Mouse (Mus musculus) liver, embryonic 15.5 days (tissue): ENCODE data around the gene Ercc6l2. TPM values are rescaled to one million over a fixed set of nuclear protein-coding genes. Genes with fewer than 3 reads are reported as not detected.

Experiments
- ATAC-seq: fragments of 200-750 bp; cut with Nextera tagmentation; 2 replicates; pipeline ENCODE4 v1.8.0; 2017; ENCODE audit warnings: moderate number of reproducible peaks, mild to moderate bottlenecking, moderate library complexity; ENCODE audit not compliant: insufficient read depth
- H3K27ac ChIP-seq: fragments of 300-500 bp; sonication (generic); replicated peaks from 2 replicates; pipeline ENCODE4 v1.5.1; 2015; ENCODE audit warnings: mild to moderate bottlenecking, inconsistent platforms
- H3K27me3 ChIP-seq: fragments of 300-500 bp; sonication (generic); 2 replicates; pipeline ENCODE4 v1.6.1; 2015; ENCODE audit warnings: mild to moderate bottlenecking, inconsistent platforms
- H3K36me3 ChIP-seq: fragments of 300-500 bp; sonication (generic); replicated peaks from 2 replicates; pipeline ENCODE4 v1.6.1; 2015; ENCODE audit warnings: moderate library complexity, mild to moderate bottlenecking, inconsistent platforms
- H3K4me1 ChIP-seq: fragments of 300-500 bp; sonication (generic); replicated peaks from 2 replicates; pipeline ENCODE4 v1.6.1; 2015; ENCODE audit warnings: inconsistent platforms
- H3K4me2 ChIP-seq: fragments of 300-500 bp; sonication (generic); 2 replicates; pipeline ENCODE4 v1.6.1; 2015; ENCODE audit warnings: moderate library complexity, mild to moderate bottlenecking, inconsistent platforms
- H3K4me3 ChIP-seq: fragments of 300-500 bp; sonication (generic); replicated peaks from 2 replicates; pipeline ENCODE4 v1.5.1; 2015; ENCODE audit warnings: mild to moderate bottlenecking, inconsistent platforms
- H3K9ac ChIP-seq: fragments of 300-500 bp; sonication (generic); 2 replicates; pipeline ENCODE4 v1.6.1; 2015; ENCODE audit warnings: moderate library complexity, mild to moderate bottlenecking, inconsistent platforms
- H3K9me3 ChIP-seq: fragments of 300-500 bp; sonication (generic); replicated peaks from 2 replicates; pipeline ENCODE4 v1.6.1; 2016; ENCODE audit warnings: inconsistent platforms
- WGBS: fragments of 180-500 bp; shearing (Covaris S2); methylation state at CpG from one replicate; pipeline ENCODE4 v1.1.7; 2015; ENCODE audit warnings: mixed read lengths; ENCODE audit not compliant: insufficient replicate concordance; 5-methylcytosine and 5-hydroxymethylcytosine counted together
- polyA plus RNA-seq: library from polyadenylated mRNA; unstranded; fragments of >200 nt; fragmentation: Nextera tagmentation; extraction: Ambion mirVana; gene quantifications from 2 replicates; pipeline ENCODE4 v1.2.1, GENCODE M21; 2015

Gene Ercc6l2
- polyA plus RNA-seq, 1 experiment from 2014 or later = 7.9 TPM

- Histone ChIP-seq H3K4me2 (no peak overlapping the region), H3K27ac (peak overlapping the region; percentile 51)
These were observed 71.5 kb downstream of the Ercc6l2 start for GRCm38 (mm10) chr13:63886429-63887052.

GRCm38 (mm10) chr13:63900679-63901302 lies 85.8 kb downstream of the Ercc6l2 start:
- Histone ChIP-seq H3K9ac (no peak overlapping the region), H3K36me3 (0 out of 2 replicates have a peak, but pooled peaks cover 6% of the 10 kb centered on the region), H3K4me2 (peak overlapping the region; percentile 50), H3K27me3 (no peaks in the 10 kb centered on the region), H3K4me3 (no peak overlapping the region), H3K4me1 (peaks cover 19% of the 10 kb centered on the region), H3K9me3 (no peaks in the 10 kb centered on the region), H3K27ac (no peak overlapping the region)
- 41% methylated on average over 12 of the region's 12 CpGs for WGBS
- no peak for ATAC-seq

More at GRCm38 (mm10) chr13:63886429-63887052, 71.5 kb downstream of the Ercc6l2 start:
- H3K36me3 ChIP-seq = peaks cover 8% of the 10 kb centered on the region; the same call in 1 of the 2 replicates
- H3K27me3 ChIP-seq = no peaks in the 10 kb centered on the region
- H3K9ac ChIP-seq = no peak overlapping the region
- H3K4me1 ChIP-seq = peaks cover 19% of the 10 kb centered on the region
- H3K4me3 ChIP-seq = no peak overlapping the region
- no peaks in the 10 kb centered on the region for H3K9me3 ChIP-seq
- 33% methylated on average over 3 of the region's 3 CpGs for WGBS
- ATAC-seq = peak; percentile 37

- 12% methylated on average over 17 of the region's 17 CpGs for WGBS
- Histone ChIP-seq H3K27me3 (no peaks in the 10 kb centered on the region), H3K27ac (no peak overlapping the region), H3K4me3 (no peak overlapping the region), H3K36me3 (0 out of 2 replicates have a peak, but pooled peaks cover 6% of the 10 kb centered on the region), H3K4me2 (peak overlapping the region; percentile 50), H3K9ac (no peak overlapping the region), H3K4me1 (peaks cover 19% of the 10 kb centered on the region), H3K9me3 (no peaks in the 10 kb centered on the region)
- ATAC-seq = no peak
These were observed 86.3 kb downstream of the Ercc6l2 start for GRCm38 (mm10) chr13:63901303-63901713.

- Histone ChIP-seq H3K9ac (no peak overlapping the region), H3K27ac (no peak overlapping the region), H3K4me3 (no peak overlapping the region), H3K9me3 (no peaks in the 10 kb centered on the region), H3K36me3 (0 out of 2 replicates have a peak, but pooled peaks cover 6% of the 10 kb centered on the region), H3K4me1 (peaks cover 19% of the 10 kb centered on the region), H3K27me3 (no peaks in the 10 kb centered on the region), H3K4me2 (peak overlapping the region; percentile 50)
- WGBS = 39% methylated on average over 28 of the region's 28 CpGs
- no peak for ATAC-seq
These were observed 86.9 kb downstream of the Ercc6l2 start for GRCm38 (mm10) chr13:63901714-63902597.

- Histone ChIP-seq H3K27ac (no peak overlapping the region), H3K4me1 (peaks cover 7% of the 10 kb centered on the region; the same call in 1 of the 2 replicates), H3K9ac (no peak overlapping the region), H3K4me3 (no peak overlapping the region), H3K27me3 (no peaks in the 10 kb centered on the region), H3K36me3 (no peaks in the 10 kb centered on the region), H3K4me2 (no peak overlapping the region), H3K9me3 (no peaks in the 10 kb centered on the region)
- WGBS = 63% methylated on average over 4 of the region's 4 CpGs
- ATAC-seq = no peak
These were observed 91.5 kb downstream of the Ercc6l2 start for GRCm38 (mm10) chr13:63906516-63906915.

- H3K4me3 ChIP-seq = no peak overlapping the region
- WGBS = 51% methylated on average over 4 of the region's 4 CpGs
- no peaks in the 10 kb centered on the region for H3K27me3 ChIP-seq
These were observed 92.4 kb downstream of the Ercc6l2 start for GRCm38 (mm10) chr13:63907437-63907836.

GRCm38 (mm10) chr13:63910141-63910804 lies 95.2 kb downstream of the Ercc6l2 start:
- no peak overlapping the region for H3K4me2 ChIP-seq
- WGBS = 53% methylated on average over 5 of the region's 5 CpGs
- no peak for ATAC-seq

More at GRCm38 (mm10) chr13:63907437-63907836, 92.4 kb downstream of the Ercc6l2 start:
- no peak overlapping the region for H3K9ac ChIP-seq
- H3K4me2 ChIP-seq = no peak overlapping the region
- H3K9me3 ChIP-seq = no peaks in the 10 kb centered on the region
- no peaks in the 10 kb centered on the region for H3K36me3 ChIP-seq
- no peak for ATAC-seq
- H3K4me1 ChIP-seq = no peaks in the 10 kb centered on the region; the same call in 1 of the 2 replicates
- H3K27ac ChIP-seq = no peak overlapping the region

GRCm38 (mm10) chr13:63911617-63912016 lies 96.6 kb downstream of the Ercc6l2 start:
- H3K9ac ChIP-seq = no peak overlapping the region
- H3K4me1 ChIP-seq = peaks cover 17% of the 10 kb centered on the region; the same call in 1 of the 2 replicates
- H3K27ac ChIP-seq = no peak overlapping the region
- H3K27me3 ChIP-seq = no peaks in the 10 kb centered on the region
- WGBS = 59% methylated on average over 3 of the region's 3 CpGs
- H3K4me3 ChIP-seq = no peak overlapping the region
- no peaks in the 10 kb centered on the region for H3K9me3 ChIP-seq
- H3K36me3 ChIP-seq = no peaks in the 10 kb centered on the region
- ATAC-seq = no peak
- H3K4me2 ChIP-seq = no peak overlapping the region

More at GRCm38 (mm10) chr13:63910141-63910804, 95.2 kb downstream of the Ercc6l2 start:
- H3K9me3 ChIP-seq = no peaks in the 10 kb centered on the region
- no peak overlapping the region for H3K27ac ChIP-seq
- H3K27me3 ChIP-seq = no peaks in the 10 kb centered on the region
- H3K4me3 ChIP-seq = no peak overlapping the region
- H3K4me1 ChIP-seq = peaks cover 4% of the 10 kb centered on the region; the same call in 1 of the 2 replicates
- no peak overlapping the region for H3K9ac ChIP-seq
- no peaks in the 10 kb centered on the region for H3K36me3 ChIP-seq

GRCm38 (mm10) chr13:63913136-63913535 lies 98.1 kb downstream of the Ercc6l2 start:
- 73% methylated on average over 6 of the region's 6 CpGs for WGBS
- Histone ChIP-seq H3K27ac (no peak overlapping the region), H3K27me3 (no peaks in the 10 kb centered on the region), H3K36me3 (no peaks in the 10 kb centered on the region), H3K4me2 (no peak overlapping the region), H3K9me3 (no peaks in the 10 kb centered on the region), H3K4me3 (no peak overlapping the region), H3K9ac (no peak overlapping the region), H3K4me1 (peaks cover 24% of the 10 kb centered on the region; the same call in 1 of the 2 replicates)
- no peak for ATAC-seq

- H3K4me1 ChIP-seq = peaks cover 30% of the 10 kb centered on the region; the same call in 1 of the 2 replicates
- no peak for ATAC-seq
- H3K27me3 ChIP-seq = no peaks in the 10 kb centered on the region
- no peak overlapping the region for H3K27ac ChIP-seq
- H3K4me3 ChIP-seq = no peak overlapping the region
- no peak overlapping the region for H3K4me2 ChIP-seq
- no peaks in the 10 kb centered on the region for H3K9me3 ChIP-seq
- H3K9ac ChIP-seq = no peak overlapping the region
- H3K36me3 ChIP-seq = no peaks in the 10 kb centered on the region
- 51% methylated on average over 3 of the region's 3 CpGs for WGBS
These were observed 100.1 kb downstream of the Ercc6l2 start for GRCm38 (mm10) chr13:63915176-63915575.
